Mouse (Mus musculus) large intestine, adult 2 months (tissue): ENCODE results near the gene Gm21983. TPM values are rescaled to one million over a fixed set of nuclear protein-coding genes. Genes with fewer than 3 reads are reported as not detected.

ENCODE experiments used
- DNase-seq: peaks from one replicate; pipeline ENCODE4 v3.0.0-alpha.2; 2012; ENCODE audit warnings: low read depth, low spot score
- WGBS: fragments of 180-500 bp; shearing (Covaris S2); methylation state at CpG from one replicate; pipeline ENCODE4 v1.1.7; 2018; 5-methylcytosine and 5-hydroxymethylcytosine counted together
- polyA plus RNA-seq: library from polyadenylated mRNA; depleted of rRNA; stranded (reverse); fragments of >200 nt; gene quantifications from 2 replicates; pipeline ENCODE4 v1.2.3, GENCODE M21; 2012; rRNA removed

Gene Gm21983
- polyA plus RNA-seq, result not detected in 2 replicates

- DNase-seq, result no peak
- WGBS, result 41% methylated on average over 14 of the region's 14 CpGs
These were observed at the start of gene Gm21983, which contains the start of gene Mia for GRCm38 (mm10) chr7:27180837-27181695. TSS of gene Gm21983 (minus strand) at chr7:27181086. TSS of gene Mia (minus strand) at chr7:27181157.

GRCm38 (mm10) chr7:27228865-27229264 lies 48.0 kb upstream of the Gm21983 start:
- WGBS, result 5% methylated on average over 6 of the region's 6 CpGs
- no peak for DNase-seq

GRCm38 (mm10) chr7:27228281-27228821 lies 47.5 kb upstream of the Gm21983 start, which contains the start of gene Itpkc:
TSS of gene Itpkc (minus strand) at chr7:27228661.
- peak; percentile 97 for DNase-seq
- WGBS, result under 1% methylated on average over 48 of the region's 49 CpGs

GRCm38 (mm10) chr7:27227676-27228075 lies 46.8 kb upstream of the Gm21983 start:
- 1% methylated on average over 10 of the region's 10 CpGs for WGBS
- no peak for DNase-seq

GRCm38 (mm10) chr7:27227276-27227675 lies 46.4 kb upstream of the Gm21983 start:
- no peak for DNase-seq
- WGBS, result 17% methylated on average over 9 of the region's 9 CpGs

GRCm38 (mm10) chr7:27224877-27225575 lies 44.1 kb upstream of the Gm21983 start:
- WGBS, result 17% methylated on average over 11 of the region's 11 CpGs

GRCm38 (mm10) chr7:27222538-27222937 lies 41.7 kb upstream of the Gm21983 start:
- no peak for DNase-seq
- WGBS, result 36% methylated on average over 1 of the region's 1 CpGs

More at GRCm38 (mm10) chr7:27224877-27225575, 44.1 kb upstream of the Gm21983 start:
- DNase-seq, result peak; percentile 69

GRCm38 (mm10) chr7:27221939-27222338 lies 41.1 kb upstream of the Gm21983 start:
- WGBS, result 64% methylated on average over 6 of the region's 6 CpGs

GRCm38 (mm10) chr7:27219937-27220336 lies 39.1 kb upstream of the Gm21983 start:
- WGBS, result 90% methylated on average over 11 of the region's 11 CpGs
- DNase-seq, result no peak

More at GRCm38 (mm10) chr7:27221939-27222338, 41.1 kb upstream of the Gm21983 start:
- DNase-seq, result no peak

GRCm38 (mm10) chr7:27218586-27218985 lies 37.7 kb upstream of the Gm21983 start:
- WGBS, result 79% methylated on average over 7 of the region's 7 CpGs
- DNase-seq, result no peak

- no peak for DNase-seq
- WGBS, result 80% methylated on average over 2 of the region's 2 CpGs
These were observed 31.7 kb upstream of the Gm21983 start for GRCm38 (mm10) chr7:27212626-27213025.

- DNase-seq, result no peak
- WGBS, result 88% methylated on average over 8 of the region's 8 CpGs
These were observed 23.0 kb upstream of the Gm21983 start for GRCm38 (mm10) chr7:27203730-27204449.

- 92% methylated on average over 8 of the region's 8 CpGs for WGBS
These were observed 17.9 kb upstream of the Gm21983 start for GRCm38 (mm10) chr7:27198779-27199178.

GRCm38 (mm10) chr7:27198355-27198754 lies 17.5 kb upstream of the Gm21983 start:
- no peak for DNase-seq

More at GRCm38 (mm10) chr7:27198779-27199178, 17.9 kb upstream of the Gm21983 start:
- DNase-seq, result no peak

GRCm38 (mm10) chr7:27197634-27198033 lies 16.7 kb upstream of the Gm21983 start:
- no peak for DNase-seq
- 87% methylated on average over 8 of the region's 8 CpGs for WGBS

GRCm38 (mm10) chr7:27197136-27197535 lies 16.2 kb upstream of the Gm21983 start:
- WGBS, result 85% methylated on average over 3 of the region's 3 CpGs
- DNase-seq, result no peak

- under 1% methylated on average over 64 of the region's 64 CpGs for WGBS
- DNase-seq, result peak; percentile 100
These were observed 15.1 kb upstream of the Gm21983 start, which contains the start of the genes BC024978 and Snrpa for GRCm38 (mm10) chr7:27195681-27196611. TSS of gene BC024978 (plus strand) at chr7:27195781. TSS of gene Snrpa (minus strand) at chr7:27196271.

- WGBS, result 59% methylated on average over 4 of the region's 4 CpGs
- no peak for DNase-seq
These were observed 12.8 kb upstream of the Gm21983 start for GRCm38 (mm10) chr7:27193731-27194130.
